8 mouse cellular contexts compared by ENCODE assay signal in genomic region chr11:90167771-90168170, GRCm38 (mm10). TPM values are rescaled to one million over a fixed set of nuclear protein-coding genes. Genes with fewer than 3 reads are reported as not detected.
DNase-seq lines count a peak whose midpoint lies in the region; ATAC-seq lines count a peak whose summit lies in the region.

No protein-coding gene starts in this region.

- no peaks in the 10 kb centered on the region for H3K4me1 ChIP-seq in hindbrain, embryonic 10.5 days (replicated peaks)
- no peaks in the 10 kb centered on the region for H3K4me1 ChIP-seq in hindbrain, embryonic 16.5 days (ENCODE audit: control insufficient read depth, insufficient read depth, low read depth, low read length)
- no peaks in the 10 kb centered on the region for H3K4me1 ChIP-seq in neural tube, embryonic 11.5 days (ENCODE audit: control insufficient read depth, insufficient read depth, low read length)

- no peak for ATAC-seq in hindbrain, embryonic 16.5 days
- no peak for ATAC-seq in neural tube, embryonic 11.5 days (ENCODE audit: insufficient read depth, low FRiP score, low TSS enrichment)
- ATAC-seq in erythroid progenitor cell, adult 5-6 weeks (replicated peaks; ENCODE audit: low FRiP score, poor library complexity, severe bottlenecking) = no peak
- ATAC-seq in frontal cortex, adult (ENCODE audit: low TSS enrichment) = no peak

- peak; percentile 40 for DNase-seq in hindbrain, embryonic 10.5 days (ENCODE audit: low spot score)
- peak; percentile 16 for DNase-seq in thymus, postnatal 0 days (ENCODE audit: low spot score)
- DNase-seq in thymus, postnatal 10 days (ENCODE audit: low spot score in 2 of 2) = no peak
- DNase-seq in gastrocnemius, postnatal 14 days = peak; percentile 28
- peak; percentile 36 for DNase-seq in neural tube, embryonic 11.5 days (ENCODE audit: low spot score)

- no peak overlapping the region for H3K4me3 ChIP-seq in hindbrain, embryonic 10.5 days
- H3K4me3 ChIP-seq in hindbrain, embryonic 16.5 days (ENCODE audit: low read length) = no peak overlapping the region
- H3K4me3 ChIP-seq in neural tube, embryonic 11.5 days (ENCODE audit: low read depth, low read length) = no peak overlapping the region

- H3K27me3 ChIP-seq in hindbrain, embryonic 10.5 days (ENCODE audit: insufficient read depth, poor library complexity, severe bottlenecking) = no peaks in the 10 kb centered on the region
- no peaks in the 10 kb centered on the region for H3K27me3 ChIP-seq in hindbrain, embryonic 16.5 days (replicated peaks; ENCODE audit: control insufficient read depth, insufficient read depth, low read length)
- no peaks in the 10 kb centered on the region for H3K27me3 ChIP-seq in neural tube, embryonic 11.5 days (ENCODE audit: control insufficient read depth, insufficient read depth, low read length)

- H3K9ac ChIP-seq in hindbrain, embryonic 16.5 days (ENCODE audit: low read depth, low read length) = no peak overlapping the region
- no peak overlapping the region for H3K9ac ChIP-seq in neural tube, embryonic 11.5 days (ENCODE audit: low read length)

- no peak overlapping the region for H3K4me2 ChIP-seq in hindbrain, embryonic 16.5 days (ENCODE audit: low read length)
- no peak overlapping the region for H3K4me2 ChIP-seq in neural tube, embryonic 11.5 days (ENCODE audit: low read depth)

- H3K36me3 ChIP-seq in hindbrain, embryonic 10.5 days = no peaks in the 10 kb centered on the region
- H3K36me3 ChIP-seq in hindbrain, embryonic 16.5 days (ENCODE audit: control insufficient read depth, insufficient read depth, low read length) = no peaks in the 10 kb centered on the region
- H3K36me3 ChIP-seq in neural tube, embryonic 11.5 days (ENCODE audit: control insufficient read depth, insufficient read depth, low read length) = no peaks in the 10 kb centered on the region

- whole genome bisulfite sequencing in hindbrain, embryonic 10.5 days = 28% methylated on average over 6 of the region's 6 CpGs
- WGBS in hindbrain, embryonic 16.5 days = 32% methylated on average over 6 of the region's 6 CpGs
- WGBS in neural tube, embryonic 11.5 days = 25% methylated on average over 6 of the region's 6 CpGs

- H3K9me3 ChIP-seq in hindbrain, embryonic 10.5 days = no peaks in the 10 kb centered on the region
- H3K9me3 ChIP-seq in hindbrain, embryonic 16.5 days (ENCODE audit: control insufficient read depth, low read length) = no peaks in the 10 kb centered on the region
- no peaks in the 10 kb centered on the region for H3K9me3 ChIP-seq in neural tube, embryonic 11.5 days (ENCODE audit: control insufficient read depth, low read length)

- H3K27ac ChIP-seq in hindbrain, embryonic 10.5 days = no peak overlapping the region
- H3K27ac ChIP-seq in hindbrain, embryonic 16.5 days (ENCODE audit: low read depth, low read length) = no peak overlapping the region
- no peak overlapping the region for H3K27ac ChIP-seq in neural tube, embryonic 11.5 days (ENCODE audit: low read depth, low read length)

- intact Hi-C loops in gastrocnemius, postnatal 14 days (cut with DNase I; ENCODE audit: low total_unique reads) = loop anchor here (5.0 kb wide), 1 partner anchor 130 kb away; no protein-coding TSS in a partner anchor

RNA-seq across cellular contexts. Expression of gene Gm45716, which starts 19.7 kb away (rescaled TPM):
- 15.6 and 19.0 TPM in 2 replicates for polyA plus RNA-seq in hindbrain, embryonic 10.5 days (2016; fragmentation: Nextera tagmentation; extraction: Ambion mirVana)
- 18.8 and 19.1 TPM in 2 replicates for polyA plus RNA-seq in hindbrain, embryonic 16.5 days (2015; fragmentation: Nextera tagmentation; extraction: Ambion mirVana)
- 19.6 and 25.6 TPM in 2 replicates for polyA plus RNA-seq in thymus, postnatal 0 days (2015; fragmentation: Nextera tagmentation; extraction: Ambion mirVana)
- 1 to 10 TPM; 1.9 to 2.4 TPM for total RNA-seq in gastrocnemius, postnatal 14 days (2021)
- polyA plus RNA-seq in neural tube, embryonic 11.5 days (2014; fragmentation: Nextera tagmentation; extraction: Ambion mirVana) = 17.3 and 17.7 TPM in 2 replicates
- not detected in 2 replicates for total RNA-seq in erythroid progenitor cell, adult 5-6 weeks (2015; ENCODE audit: low replicate concordance)
- total RNA-seq in erythroid progenitor cell, adult 5-6 weeks (2017; ENCODE audit: low replicate concordance) = not detected in 2 replicates

Comparison
In these comparisons a context has a peak if more than half of its experiments do, and no peak if none do; other contexts are left out.
1. DNase-seq: peak in hindbrain, embryonic 10.5 days (single experiment), thymus, postnatal 0 days (single experiment), gastrocnemius, postnatal 14 days (single experiment) and neural tube, embryonic 11.5 days (single experiment); none in thymus, postnatal 10 days (0 of 2).